Mouse (Mus musculus): Measurements from ENCODE around the gene Hmgcs2. TPM values are rescaled to one million over a fixed set of nuclear protein-coding genes. Genes with fewer than 3 reads are reported as not detected.
"Not testable (repeated sequence)": the region's sequence is repeated elsewhere in the genome, so short reads cannot be mapped to it uniquely, and the experiment has no call there.

The Hmgcs2 gene
- polyA plus RNA-seq, 1 experiment from 2014 or later, result 6.5 TPM

DNA sequence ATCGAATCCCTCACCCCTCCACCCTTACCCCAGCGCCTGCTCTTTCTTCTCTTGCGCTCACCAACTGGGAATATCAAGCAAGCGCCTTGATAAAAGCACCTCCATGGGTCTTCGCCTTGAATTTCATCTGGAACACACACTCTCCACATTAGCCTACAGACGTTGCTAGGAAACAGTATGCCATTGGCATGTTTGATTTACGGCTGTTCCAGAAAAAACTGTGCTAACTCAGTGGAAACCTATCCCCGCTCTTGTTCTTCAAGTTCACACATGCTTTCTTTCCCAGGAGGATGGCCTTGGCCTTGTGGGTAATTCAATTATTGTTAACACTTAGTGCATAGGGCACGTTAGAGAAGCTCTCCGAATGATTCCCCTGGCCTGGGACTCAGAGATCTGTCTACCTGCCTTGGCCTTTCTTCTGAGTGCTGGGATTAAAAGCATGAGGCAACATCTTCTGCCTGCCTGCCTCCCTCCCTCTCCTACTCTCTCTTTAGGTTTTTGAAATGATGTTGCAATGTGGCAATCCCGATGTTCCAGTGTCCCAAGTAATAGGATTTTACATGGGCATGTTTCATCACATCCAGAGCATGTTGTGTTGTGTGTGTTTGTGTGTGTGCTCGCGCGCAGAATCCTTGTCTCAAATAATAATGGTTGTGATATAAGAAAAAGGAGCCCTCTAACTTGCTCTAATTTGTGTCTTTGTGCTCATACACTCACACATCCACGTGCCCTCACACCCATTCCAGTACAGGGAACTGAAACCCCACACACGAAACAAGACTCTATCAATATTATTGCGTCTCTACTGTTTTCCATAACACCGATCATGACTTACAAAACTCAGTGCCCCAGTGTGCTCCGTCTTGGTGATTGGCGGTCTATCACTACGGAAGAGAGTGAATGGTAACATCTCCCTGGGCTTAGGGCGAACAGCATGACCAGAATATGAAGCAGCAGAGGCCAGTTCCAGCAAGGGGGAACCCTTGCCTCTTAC, 56.7 kb downstream of the Hmgcs2 start:
- WGBS (ENCODE audit: insufficient replicate concordance), result 88% methylated on average over 22 of the region's 22 CpGs
- peaks cover 5% of the 10 kb centered on the region; the same call in 1 of the 2 replicates for H3K4me1 ChIP-seq (ENCODE audit: control insufficient read depth, insufficient read depth, low read length)
- no peak overlapping the region for H3K9ac ChIP-seq (ENCODE audit: low read depth, low read length)
- no peak overlapping the region for H3K4me2 ChIP-seq
- no peaks in the 10 kb centered on the region for H3K27me3 ChIP-seq (ENCODE audit: control insufficient read depth, insufficient read depth, low read length)
- H3K4me3 ChIP-seq (ENCODE audit: low read depth, low read length), result no peak overlapping the region
- H3K27ac ChIP-seq (ENCODE audit: low read depth, low read length), result no peak overlapping the region
- ATAC-seq (replicated peaks; ENCODE audit: insufficient number of reproducible peaks, low FRiP score, low TSS enrichment), result no peak
- peaks cover 4% of the 10 kb centered on the region; the same call in 1 of the 2 replicates for H3K36me3 ChIP-seq (ENCODE audit: control insufficient read depth, insufficient read depth, low read length)
- no peaks in the 10 kb centered on the region for H3K9me3 ChIP-seq (replicated peaks; ENCODE audit: control insufficient read depth, low read length)

DNA sequence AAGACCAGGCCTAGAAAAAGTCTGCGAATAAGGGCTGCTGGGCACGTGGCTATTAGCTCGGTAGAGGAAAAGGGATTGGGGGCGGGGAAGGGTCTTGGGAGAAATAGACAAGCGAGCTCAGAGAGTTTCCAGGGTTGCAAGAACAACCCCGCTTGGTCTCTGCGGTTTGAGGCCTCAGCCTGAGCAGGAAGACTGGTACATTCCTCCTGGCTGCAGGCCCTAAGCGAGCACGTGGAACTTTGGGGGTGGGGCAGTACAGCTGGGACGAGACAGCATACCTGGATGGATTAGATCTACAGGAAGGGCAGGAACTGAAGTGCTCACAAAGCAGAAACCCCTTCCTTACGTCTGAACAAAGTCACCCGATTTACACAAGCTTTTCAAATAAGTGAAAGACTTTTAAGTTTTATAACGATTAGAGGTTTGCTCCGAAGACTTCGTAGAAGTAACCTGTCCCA, 58.4 kb downstream of the Hmgcs2 start:
- Histone ChIP-seq H3K36me3 (ENCODE audit: control insufficient read depth, insufficient read depth, low read length) (no peaks in the 10 kb centered on the region), H3K27ac (ENCODE audit: low read depth, low read length) (0 out of 2 replicates have a peak overlapping the region, but pooled peaks have one; percentile 35), H3K4me2 (peak overlapping the region; percentile 99), H3K9ac (ENCODE audit: low read depth, low read length) (peak overlapping the region; percentile 77), H3K4me1 (ENCODE audit: control insufficient read depth, insufficient read depth, low read length) (peaks cover 5% of the 10 kb centered on the region; the same call in 1 of the 2 replicates), H3K9me3 (replicated peaks; ENCODE audit: control insufficient read depth, low read length) (no peaks in the 10 kb centered on the region), H3K4me3 (ENCODE audit: low read depth, low read length) (peak overlapping the region; percentile 67), H3K27me3 (ENCODE audit: control insufficient read depth, insufficient read depth, low read length) (no peaks in the 10 kb centered on the region)
- 0 out of 2 replicates have a peak, but pooled peaks have one; percentile 55 for ATAC-seq (replicated peaks; ENCODE audit: insufficient number of reproducible peaks, low FRiP score, low TSS enrichment)
- WGBS (ENCODE audit: insufficient replicate concordance), result 8% methylated on average over 15 of the region's 15 CpGs

DNA sequence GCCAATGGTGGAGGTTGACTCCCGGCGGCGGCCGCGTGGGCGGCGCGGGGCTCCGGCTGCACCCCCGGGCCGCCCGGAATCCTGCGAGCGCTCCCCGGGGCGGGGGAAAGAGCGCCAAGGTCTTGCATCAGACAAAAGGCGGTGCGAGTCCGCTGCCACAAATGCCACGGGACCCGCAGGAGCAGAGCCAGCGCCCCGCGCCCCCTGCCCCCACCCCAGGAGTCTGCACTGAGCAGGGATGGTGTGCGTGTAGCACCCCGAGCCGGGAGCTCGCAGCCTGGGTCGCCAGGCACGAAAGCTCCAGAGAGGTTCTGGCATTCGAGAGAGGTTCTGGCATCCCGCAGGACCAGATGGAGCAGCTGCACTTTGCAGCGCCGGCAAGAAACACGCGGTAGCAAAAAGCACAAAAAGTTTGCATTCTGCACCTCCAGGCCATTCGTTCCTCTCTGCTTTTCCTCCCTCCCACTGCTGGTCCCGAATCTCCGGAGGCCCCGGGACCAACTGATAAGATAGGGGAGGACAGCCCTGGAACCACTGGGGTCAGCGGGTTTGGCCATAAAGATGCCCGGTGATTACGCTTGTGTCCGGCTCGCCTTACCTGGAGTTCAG, 59.0 kb downstream of the Hmgcs2 start:
- peak overlapping the region; percentile 77 for H3K9ac ChIP-seq (ENCODE audit: low read depth, low read length)
- H3K4me2 ChIP-seq, result peak overlapping the region; percentile 99
- H3K36me3 ChIP-seq (ENCODE audit: control insufficient read depth, insufficient read depth, low read length), result no peaks in the 10 kb centered on the region
- ATAC-seq (replicated peaks; ENCODE audit: insufficient number of reproducible peaks, low FRiP score, low TSS enrichment), result peak; percentile 20; the same call in 1 of the 2 replicates
- H3K4me3 ChIP-seq (ENCODE audit: low read depth, low read length), result peak overlapping the region; percentile 67
- no peaks in the 10 kb centered on the region for H3K9me3 ChIP-seq (replicated peaks; ENCODE audit: control insufficient read depth, low read length)
- under 1% methylated on average over 46 of the region's 46 CpGs for WGBS (ENCODE audit: insufficient replicate concordance)
- H3K27me3 ChIP-seq (ENCODE audit: control insufficient read depth, insufficient read depth, low read length), result no peaks in the 10 kb centered on the region
- H3K27ac ChIP-seq (ENCODE audit: low read depth, low read length), result 0 out of 2 replicates have a peak overlapping the region, but pooled peaks have one; percentile 35
- peaks cover 5% of the 10 kb centered on the region; the same call in 1 of the 2 replicates for H3K4me1 ChIP-seq (ENCODE audit: control insufficient read depth, insufficient read depth, low read length)

DNA sequence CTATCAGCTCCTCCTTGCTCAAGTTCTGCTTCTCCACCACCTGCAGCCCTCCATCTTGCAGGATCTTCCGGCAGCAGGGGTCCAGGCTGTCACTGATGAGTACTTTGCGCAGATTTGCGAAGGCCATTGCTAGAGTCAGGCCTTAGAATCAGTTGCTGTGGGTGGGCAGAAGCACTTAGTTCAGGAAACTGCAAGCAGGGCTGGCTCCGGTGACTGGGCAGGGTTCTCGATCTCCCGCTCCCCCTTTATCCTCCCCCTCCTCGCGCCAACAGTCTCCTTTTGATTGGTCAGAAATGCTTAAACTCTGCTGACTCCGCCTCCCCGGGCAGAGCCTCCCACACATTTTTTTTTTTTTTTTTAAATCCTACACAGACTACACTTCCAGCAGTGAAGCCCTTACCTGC, 59.5 kb downstream of the Hmgcs2 start, which contains the start of gene Phgdh:
Gene Phgdh, minus strand, starts transcription at position 285 of the 404 bp plus-strand sequence.
- Histone ChIP-seq H3K4me3 (ENCODE audit: low read depth, low read length) (peak within 1 kb of the TSS; percentile 67), H3K27ac (ENCODE audit: low read depth, low read length) (0 out of 2 replicates have a peak within 1 kb of the TSS, but pooled peaks have one; percentile 35), H3K9ac (ENCODE audit: low read depth, low read length) (peak within 1 kb of the TSS; percentile 77), H3K4me2 (peak within 1 kb of the TSS; percentile 99)
- WGBS (ENCODE audit: insufficient replicate concordance), result 1% methylated on average over 10 of the region's 10 CpGs
- ATAC-seq (replicated peaks; ENCODE audit: insufficient number of reproducible peaks, low FRiP score, low TSS enrichment), result peak; percentile 72
- H3K4me1 ChIP-seq (ENCODE audit: control insufficient read depth, insufficient read depth, low read length); H3K27me3 ChIP-seq (ENCODE audit: control insufficient read depth, insufficient read depth, low read length); H3K36me3 ChIP-seq (ENCODE audit: control insufficient read depth, insufficient read depth, low read length); H3K9me3 ChIP-seq (replicated peaks; ENCODE audit: control insufficient read depth, low read length): not testable (repeated sequence)

DNA sequence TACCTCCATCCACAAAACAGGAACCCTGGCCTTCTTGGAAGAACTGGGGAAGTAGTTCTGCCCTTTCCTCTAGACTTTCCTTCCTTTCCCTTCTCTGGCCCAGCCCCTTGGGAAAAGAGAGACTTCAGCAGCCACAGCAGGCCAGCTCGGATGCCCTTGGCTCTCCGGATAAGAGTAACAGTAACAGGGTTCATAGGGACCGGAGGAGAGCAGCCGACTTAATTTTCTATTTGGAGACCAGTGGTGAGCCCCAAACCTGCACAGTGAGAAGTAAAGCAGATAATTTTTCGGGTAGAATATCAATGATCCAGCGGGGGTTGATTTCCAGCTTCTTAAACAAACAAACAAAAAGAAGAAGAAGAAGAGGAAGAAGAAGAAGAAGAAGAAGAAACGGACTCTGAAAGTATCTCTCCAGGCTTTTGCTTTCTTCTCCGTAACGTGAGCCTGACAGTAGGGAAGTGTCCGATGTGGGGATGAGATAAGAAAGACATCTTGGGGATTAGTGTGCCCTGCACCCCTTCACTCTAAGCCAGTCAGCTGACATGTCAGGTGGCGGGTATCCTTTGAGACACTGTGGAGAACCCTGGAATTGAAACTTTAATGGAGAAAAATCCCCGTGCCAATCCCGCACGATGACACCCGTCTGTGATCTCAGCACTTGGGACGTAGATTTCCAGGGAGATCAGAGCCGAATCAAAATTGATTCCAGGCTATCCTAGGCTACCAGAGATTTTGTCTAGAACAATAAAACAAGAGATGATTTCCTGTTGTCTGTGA, 60.8 kb downstream of the Hmgcs2 start:
- WGBS (ENCODE audit: insufficient replicate concordance), result 70% methylated on average over 17 of the region's 17 CpGs
- ATAC-seq (replicated peaks; ENCODE audit: insufficient number of reproducible peaks, low FRiP score, low TSS enrichment), result no peak
- peaks cover 5% of the 10 kb centered on the region; the same call in 1 of the 2 replicates for H3K4me1 ChIP-seq (ENCODE audit: control insufficient read depth, insufficient read depth, low read length)
- H3K36me3 ChIP-seq (ENCODE audit: control insufficient read depth, insufficient read depth, low read length), result no peaks in the 10 kb centered on the region
- no peak overlapping the region for H3K27ac ChIP-seq (ENCODE audit: low read depth, low read length)
- no peaks in the 10 kb centered on the region for H3K27me3 ChIP-seq (ENCODE audit: control insufficient read depth, insufficient read depth, low read length)
- no peak overlapping the region for H3K4me2 ChIP-seq
- H3K9ac ChIP-seq (ENCODE audit: low read depth, low read length), result no peak overlapping the region
- no peak overlapping the region for H3K4me3 ChIP-seq (ENCODE audit: low read depth, low read length)
- no peaks in the 10 kb centered on the region for H3K9me3 ChIP-seq (replicated peaks; ENCODE audit: control insufficient read depth, low read length)

DNA sequence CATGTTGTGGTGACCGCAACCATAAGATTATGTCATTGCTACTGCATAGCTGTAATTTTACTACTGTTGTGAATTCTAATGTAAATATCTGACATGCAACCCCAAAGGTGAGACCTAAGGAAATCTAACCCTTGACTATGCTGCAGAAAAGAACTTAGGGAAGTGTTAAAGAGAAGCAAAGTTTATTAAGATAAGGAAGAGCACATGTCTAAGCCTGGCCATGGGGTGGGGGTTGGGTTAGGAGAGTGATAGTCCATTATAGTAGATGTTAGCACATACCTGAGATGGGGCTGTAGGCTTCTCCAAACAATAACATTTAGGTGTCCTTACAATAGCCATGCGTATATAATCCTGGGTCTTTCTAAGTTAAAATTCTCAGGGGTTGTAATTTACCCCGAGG, 63.0 kb downstream of the Hmgcs2 start:
- H3K36me3 ChIP-seq (ENCODE audit: control insufficient read depth, insufficient read depth, low read length), result no peaks in the 10 kb centered on the region
- ATAC-seq (replicated peaks; ENCODE audit: insufficient number of reproducible peaks, low FRiP score, low TSS enrichment), result no peak
- H3K4me1 ChIP-seq (ENCODE audit: control insufficient read depth, insufficient read depth, low read length), result no peaks in the 10 kb centered on the region; the same call in 1 of the 2 replicates
- H3K4me2 ChIP-seq, result no peak overlapping the region
- H3K4me3 ChIP-seq (ENCODE audit: low read depth, low read length), result no peak overlapping the region
- no peak overlapping the region for H3K9ac ChIP-seq (ENCODE audit: low read depth, low read length)
- H3K9me3 ChIP-seq (replicated peaks; ENCODE audit: control insufficient read depth, low read length), result no peaks in the 10 kb centered on the region
- H3K27ac ChIP-seq (ENCODE audit: low read depth, low read length), result no peak overlapping the region
- 85% methylated on average over 3 of the region's 3 CpGs for WGBS (ENCODE audit: insufficient replicate concordance)
- H3K27me3 ChIP-seq (ENCODE audit: control insufficient read depth, insufficient read depth, low read length), result no peaks in the 10 kb centered on the region

DNA sequence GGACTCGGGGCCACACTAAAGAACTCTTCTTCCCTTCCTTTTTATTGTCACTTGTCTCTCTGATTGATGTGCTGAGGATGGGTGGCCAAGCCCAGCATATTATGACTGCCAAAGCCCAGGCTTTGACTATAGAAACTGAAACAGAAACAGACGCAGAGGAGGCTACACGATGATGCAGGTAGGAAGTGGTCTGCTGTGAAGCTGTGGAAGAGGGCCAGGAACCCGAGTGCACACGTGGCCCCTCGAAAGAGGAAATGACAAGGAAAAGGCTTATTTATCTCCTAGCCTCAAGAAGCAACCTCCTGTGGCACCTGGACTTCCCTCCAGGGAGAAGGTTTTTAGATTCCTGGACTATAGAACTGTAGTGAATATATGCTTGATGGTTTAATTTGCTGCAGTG, 67.9 kb downstream of the Hmgcs2 start:
- no peaks in the 10 kb centered on the region for H3K36me3 ChIP-seq (ENCODE audit: control insufficient read depth, insufficient read depth, low read length)
- no peak for ATAC-seq (replicated peaks; ENCODE audit: insufficient number of reproducible peaks, low FRiP score, low TSS enrichment)
- H3K27me3 ChIP-seq (ENCODE audit: control insufficient read depth, insufficient read depth, low read length), result no peaks in the 10 kb centered on the region
- 65% methylated on average over 6 of the region's 6 CpGs for WGBS (ENCODE audit: insufficient replicate concordance)
- no peaks in the 10 kb centered on the region for H3K4me1 ChIP-seq (ENCODE audit: control insufficient read depth, insufficient read depth, low read length)
- no peak overlapping the region for H3K4me2 ChIP-seq
- H3K4me3 ChIP-seq (ENCODE audit: low read depth, low read length), result no peak overlapping the region
- H3K27ac ChIP-seq (ENCODE audit: low read depth, low read length), result no peak overlapping the region
- no peaks in the 10 kb centered on the region for H3K9me3 ChIP-seq (replicated peaks; ENCODE audit: control insufficient read depth, low read length)
- H3K9ac ChIP-seq (ENCODE audit: low read depth, low read length), result no peak overlapping the region

DNA sequence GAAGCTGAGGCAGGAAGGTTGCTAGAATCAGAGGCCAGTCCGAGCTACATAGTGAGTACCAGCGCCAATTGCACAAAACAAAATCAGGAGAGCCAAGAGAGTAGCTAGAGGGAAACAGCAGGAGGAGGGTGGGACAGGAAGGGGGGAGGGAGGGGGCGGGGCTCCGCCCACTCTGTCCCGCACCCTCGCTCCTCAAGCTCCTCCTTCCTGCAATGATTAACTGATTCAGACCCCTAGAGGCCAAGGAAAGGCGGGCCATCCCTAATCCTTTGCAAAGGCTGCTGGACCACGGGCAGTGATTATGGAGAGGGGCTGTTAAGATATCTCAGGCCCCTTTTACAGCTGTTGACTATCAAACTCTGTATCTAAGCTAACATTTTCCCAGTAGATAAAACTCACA, 68.5 kb downstream of the Hmgcs2 start:
- no peak overlapping the region for H3K9ac ChIP-seq (ENCODE audit: low read depth, low read length)
- no peaks in the 10 kb centered on the region for H3K4me1 ChIP-seq (ENCODE audit: control insufficient read depth, insufficient read depth, low read length)
- ATAC-seq (replicated peaks; ENCODE audit: insufficient number of reproducible peaks, low FRiP score, low TSS enrichment), result no peak
- no peak overlapping the region for H3K4me3 ChIP-seq (ENCODE audit: low read depth, low read length)
- H3K36me3 ChIP-seq (ENCODE audit: control insufficient read depth, insufficient read depth, low read length), result no peaks in the 10 kb centered on the region
- H3K9me3 ChIP-seq (replicated peaks; ENCODE audit: control insufficient read depth, low read length), result no peaks in the 10 kb centered on the region
- no peaks in the 10 kb centered on the region for H3K27me3 ChIP-seq (ENCODE audit: control insufficient read depth, insufficient read depth, low read length)
- H3K4me2 ChIP-seq, result no peak overlapping the region
- WGBS (ENCODE audit: insufficient replicate concordance), result 20% methylated on average over 8 of the region's 8 CpGs
- H3K27ac ChIP-seq (ENCODE audit: low read depth, low read length), result no peak overlapping the region
